Mouse (Mus musculus) hindbrain, embryonic 13.5 days (tissue): ENCODE results near the gene Bag6. TPM values are rescaled to one million over a fixed set of nuclear protein-coding genes. Genes with fewer than 3 reads are reported as not detected.
A peak's percentile ranks its signal among the peaks of the same experiment; 100 is the strongest.
"Not testable (repeated sequence)": the region's sequence is repeated elsewhere in the genome, so short reads cannot be mapped to it uniquely, and the experiment has no call there.

Experiments
- ATAC-seq: fragments of 200-750 bp; cut with Nextera tagmentation; 2 replicates; pipeline ENCODE4 v1.8.0; 2017; ENCODE audit warnings: moderate TSS enrichment; ENCODE audit not compliant: low FRiP score
- H3K27ac ChIP-seq: fragments of 300-500 bp; sonication (generic); 2 replicates; pipeline ENCODE4 v1.5.1; 2015; ENCODE audit warnings: inconsistent platforms, mild to moderate bottlenecking, moderate library complexity
- H3K27me3 ChIP-seq: fragments of 300-500 bp; sonication (generic); 2 replicates; pipeline ENCODE4 v1.6.1; 2015; ENCODE audit warnings: mild to moderate bottlenecking, inconsistent platforms
- H3K36me3 ChIP-seq: fragments of 300-500 bp; sonication (generic); 2 replicates; pipeline ENCODE4 v1.6.1; 2015; ENCODE audit warnings: mild to moderate bottlenecking, inconsistent platforms
- H3K4me1 ChIP-seq: fragments of 300-500 bp; sonication (generic); replicated peaks from 2 replicates; pipeline ENCODE4 v1.6.1; 2015; ENCODE audit warnings: inconsistent platforms
- H3K4me2 ChIP-seq: fragments of 300-500 bp; sonication (generic); 2 replicates; pipeline ENCODE4 v1.6.1; 2015; ENCODE audit warnings: inconsistent platforms, mild to moderate bottlenecking, moderate library complexity
- H3K4me3 ChIP-seq: fragments of 300-500 bp; sonication (generic); 2 replicates; pipeline ENCODE4 v1.5.1; 2015; ENCODE audit warnings: mild to moderate bottlenecking, inconsistent platforms
- H3K9ac ChIP-seq: fragments of 300-500 bp; sonication (generic); 2 replicates; pipeline ENCODE4 v1.6.1; 2015; ENCODE audit warnings: mild to moderate bottlenecking, inconsistent platforms
- H3K9me3 ChIP-seq: fragments of 300-500 bp; sonication (generic); 2 replicates; pipeline ENCODE4 v1.6.1; 2016; ENCODE audit warnings: inconsistent platforms
- WGBS: fragments of 180-500 bp; shearing (Covaris S2); methylation state at CpG from one replicate; pipeline ENCODE4 v1.1.7; 2015; 5-methylcytosine and 5-hydroxymethylcytosine counted together
- polyA plus RNA-seq: library from polyadenylated mRNA; unstranded; fragments of >200 nt; fragmentation: Nextera tagmentation; extraction: Ambion mirVana; gene quantifications from 2 replicates; pipeline ENCODE4 v1.2.1, GENCODE M21; 2015

Bag6 gene
- polyA plus RNA-seq, 1 experiment from 2014 or later: 76.5 TPM

- H3K27me3 ChIP-seq: no peaks in the 10 kb centered on the region
- peaks cover 31% of the 10 kb centered on the region for H3K4me1 ChIP-seq
- H3K27ac ChIP-seq: peak within 1 kb of the TSS; percentile 94
- H3K4me2 ChIP-seq: peak within 1 kb of the TSS; percentile 91
- peak; percentile 96 for ATAC-seq
- H3K36me3 ChIP-seq: peaks cover 45% of the 10 kb centered on the region
- peak within 1 kb of the TSS; percentile 97 for H3K9ac ChIP-seq
- H3K9me3 ChIP-seq: no peaks in the 10 kb centered on the region
- under 1% methylated on average over 50 of the region's 50 CpGs for WGBS
- H3K4me3 ChIP-seq: peak within 1 kb of the TSS; percentile 93
Measured at GRCm38 (mm10) chr17:35121143-35121799, 13.7 kb upstream of the Bag6 start, which contains the start of gene Gpank1. Gene Gpank1, plus strand, starts transcription at chr17:35121455.

GRCm38 (mm10) chr17:35121871-35122303, 13.1 kb upstream of the Bag6 start, which contains the start of gene Csnk2b:
Gene Csnk2b, minus strand, starts transcription at chr17:35122053.
- Histone ChIP-seq H3K4me1 (peaks cover 38% of the 10 kb centered on the region), H3K9ac (peak within 1 kb of the TSS; percentile 97), H3K4me2 (peak within 1 kb of the TSS; percentile 91), H3K36me3 (peaks cover 41% of the 10 kb centered on the region), H3K4me3 (peak within 1 kb of the TSS; percentile 93), H3K9me3 (no peaks in the 10 kb centered on the region), H3K27ac (peak within 1 kb of the TSS; percentile 94), H3K27me3 (no peaks in the 10 kb centered on the region)
- under 1% methylated on average over 19 of the region's 19 CpGs for WGBS
- peak; percentile 63 for ATAC-seq

GRCm38 (mm10) chr17:35123287-35123686, 11.7 kb upstream of the Bag6 start:
- peaks cover 33% of the 10 kb centered on the region for H3K36me3 ChIP-seq
- not testable (repeated sequence) for H3K9me3 ChIP-seq, H3K27ac ChIP-seq, ATAC-seq, H3K27me3 ChIP-seq, H3K9ac ChIP-seq, H3K4me2 ChIP-seq, H3K4me3 ChIP-seq
- WGBS: 94% methylated on average over 9 of the region's 9 CpGs
- peaks cover 49% of the 10 kb centered on the region for H3K4me1 ChIP-seq

GRCm38 (mm10) chr17:35124261-35124896, 10.6 kb upstream of the Bag6 start:
- Histone ChIP-seq H3K4me1 (peaks cover 53% of the 10 kb centered on the region), H3K36me3 (peaks cover 23% of the 10 kb centered on the region)
- H3K27ac ChIP-seq, H3K9ac ChIP-seq, H3K4me3 ChIP-seq, H3K4me2 ChIP-seq, H3K27me3 ChIP-seq, ATAC-seq, H3K9me3 ChIP-seq: not testable (repeated sequence)
- 95% methylated on average over 12 of the region's 12 CpGs for WGBS

- H3K4me1 ChIP-seq: peaks cover 46% of the 10 kb centered on the region
- no peak overlapping the region for H3K27ac ChIP-seq
- peak overlapping the region; percentile 84; the same call in 1 of the 2 replicates for H3K9ac ChIP-seq
- H3K36me3 ChIP-seq: peaks cover 23% of the 10 kb centered on the region
- WGBS: 96% methylated on average over 1 of the region's 1 CpGs
- H3K9me3 ChIP-seq: no peaks in the 10 kb centered on the region
- peak overlapping the region; percentile 77; the same call in 1 of the 2 replicates for H3K4me2 ChIP-seq
- H3K4me3 ChIP-seq: peak overlapping the region; percentile 57; the same call in 1 of the 2 replicates
- no peaks in the 10 kb centered on the region for H3K27me3 ChIP-seq
- no peak for ATAC-seq
Measured at GRCm38 (mm10) chr17:35125081-35125480, 9.9 kb upstream of the Bag6 start.

GRCm38 (mm10) chr17:35125578-35125977, 9.4 kb upstream of the Bag6 start:
- peak overlapping the region; percentile 57 for H3K4me3 ChIP-seq
- peak overlapping the region; percentile 77 for H3K4me2 ChIP-seq
- H3K4me1 ChIP-seq: peaks cover 42% of the 10 kb centered on the region
- H3K9me3 ChIP-seq: no peaks in the 10 kb centered on the region
- ATAC-seq: no peak
- peak overlapping the region; percentile 80; the same call in 1 of the 2 replicates for H3K27ac ChIP-seq
- peaks cover 28% of the 10 kb centered on the region for H3K36me3 ChIP-seq
- 34% methylated on average over 6 of the region's 6 CpGs for WGBS
- peak overlapping the region; percentile 84 for H3K9ac ChIP-seq
- no peaks in the 10 kb centered on the region for H3K27me3 ChIP-seq

GRCm38 (mm10) chr17:35126206-35126611, 8.8 kb upstream of the Bag6 start, which contains the start of gene D17H6S53E:
Gene D17H6S53E, plus strand, starts transcription at chr17:35126373.
- H3K9me3 ChIP-seq: no peaks in the 10 kb centered on the region
- H3K36me3 ChIP-seq: peaks cover 28% of the 10 kb centered on the region
- H3K4me3 ChIP-seq: peak within 1 kb of the TSS; percentile 57
- no peaks in the 10 kb centered on the region for H3K27me3 ChIP-seq
- H3K9ac ChIP-seq: peak within 1 kb of the TSS; percentile 84
- ATAC-seq: peak; percentile 12
- WGBS: under 1% methylated on average over 36 of the region's 36 CpGs
- peak within 1 kb of the TSS; percentile 80 for H3K27ac ChIP-seq
- peaks cover 40% of the 10 kb centered on the region for H3K4me1 ChIP-seq
- H3K4me2 ChIP-seq: peak within 1 kb of the TSS; percentile 77

- 74% methylated on average over 13 of the region's 13 CpGs for WGBS
- Histone ChIP-seq H3K27ac (no peak overlapping the region), H3K9ac (peak overlapping the region; percentile 84)
Measured at GRCm38 (mm10) chr17:35127017-35127416, 8.0 kb upstream of the Bag6 start.

GRCm38 (mm10) chr17:35128996-35129395, 6.0 kb upstream of the Bag6 start:
- Histone ChIP-seq H3K4me1 (peaks cover 32% of the 10 kb centered on the region), H3K9ac (no peak overlapping the region), H3K27me3 (no peaks in the 10 kb centered on the region), H3K36me3 (peaks cover 23% of the 10 kb centered on the region), H3K4me2 (no peak overlapping the region), H3K4me3 (no peak overlapping the region), H3K27ac (no peak overlapping the region), H3K9me3 (no peaks in the 10 kb centered on the region)
- WGBS: 67% methylated on average over 11 of the region's 11 CpGs
- ATAC-seq: no peak

More at GRCm38 (mm10) chr17:35127017-35127416, 8.0 kb upstream of the Bag6 start:
- Histone ChIP-seq H3K4me3 (peak overlapping the region; percentile 57), H3K36me3 (peaks cover 28% of the 10 kb centered on the region), H3K4me1 (peaks cover 40% of the 10 kb centered on the region), H3K9me3 (no peaks in the 10 kb centered on the region), H3K4me2 (peak overlapping the region; percentile 77), H3K27me3 (no peaks in the 10 kb centered on the region)
- no peak for ATAC-seq

GRCm38 (mm10) chr17:35131038-35131437, 3.9 kb upstream of the Bag6 start:
- Histone ChIP-seq H3K4me2 (no peak overlapping the region), H3K36me3 (peaks cover 12% of the 10 kb centered on the region), H3K9ac (peak overlapping the region; percentile 36; the same call in 1 of the 2 replicates), H3K4me1 (peaks cover 24% of the 10 kb centered on the region), H3K27ac (no peak overlapping the region), H3K27me3 (no peaks in the 10 kb centered on the region), H3K4me3 (no peak overlapping the region), H3K9me3 (no peaks in the 10 kb centered on the region)
- WGBS: 91% methylated on average over 8 of the region's 8 CpGs
- ATAC-seq: no peak

- H3K4me2 ChIP-seq: no peak within 1 kb of the TSS
- H3K27ac ChIP-seq: no peak within 1 kb of the TSS
- ATAC-seq: no peak
- H3K9me3 ChIP-seq: no peaks in the 10 kb centered on the region
- H3K27me3 ChIP-seq: no peaks in the 10 kb centered on the region
- WGBS: 78% methylated on average over 15 of the region's 15 CpGs
- peaks cover 24% of the 10 kb centered on the region for H3K4me1 ChIP-seq
- H3K4me3 ChIP-seq: no peak within 1 kb of the TSS
- peak within 1 kb of the TSS; percentile 36; the same call in 1 of the 2 replicates for H3K9ac ChIP-seq
- H3K36me3 ChIP-seq: peaks cover 12% of the 10 kb centered on the region
Measured at GRCm38 (mm10) chr17:35131500-35132173, 3.3 kb upstream of the Bag6 start, which contains the start of gene Apom. Gene Apom, minus strand, starts transcription at chr17:35132050.

GRCm38 (mm10) chr17:35132174-35132560, 2.8 kb upstream of the Bag6 start:
- no peak for ATAC-seq
- H3K4me2 ChIP-seq: no peak overlapping the region
- H3K27me3 ChIP-seq: no peaks in the 10 kb centered on the region
- no peaks in the 10 kb centered on the region for H3K9me3 ChIP-seq
- no peak overlapping the region for H3K27ac ChIP-seq
- no peak overlapping the region for H3K4me3 ChIP-seq
- H3K9ac ChIP-seq: no peak overlapping the region
- H3K36me3 ChIP-seq: peaks cover 12% of the 10 kb centered on the region
- WGBS: 78% methylated on average over 3 of the region's 3 CpGs
- peaks cover 24% of the 10 kb centered on the region for H3K4me1 ChIP-seq
